Mouse (Mus musculus) WW6 (cell line): Measurements from ENCODE around the gene Hhipl2.
"Not testable (repeated sequence)": the region's sequence is repeated elsewhere in the genome, so short reads cannot be mapped to it uniquely, and the experiment has no call there.

Experiments
- DNase-seq: peaks from one replicate; pipeline ENCODE4 v3.0.0-alpha.2; 2013; ENCODE audit warnings: low read depth, low spot score

The Hhipl2 gene

GRCm38 (mm10) chr1:183417873-183418272 is at the start of gene Hhipl2:
Hhipl2 (plus strand) TSS chr1:183418215.
- no peak for DNase-seq

GRCm38 (mm10) chr1:183368601-183369400 is 49.2 kb upstream of the Hhipl2 start:
- DNase-seq = no peak

DNA sequence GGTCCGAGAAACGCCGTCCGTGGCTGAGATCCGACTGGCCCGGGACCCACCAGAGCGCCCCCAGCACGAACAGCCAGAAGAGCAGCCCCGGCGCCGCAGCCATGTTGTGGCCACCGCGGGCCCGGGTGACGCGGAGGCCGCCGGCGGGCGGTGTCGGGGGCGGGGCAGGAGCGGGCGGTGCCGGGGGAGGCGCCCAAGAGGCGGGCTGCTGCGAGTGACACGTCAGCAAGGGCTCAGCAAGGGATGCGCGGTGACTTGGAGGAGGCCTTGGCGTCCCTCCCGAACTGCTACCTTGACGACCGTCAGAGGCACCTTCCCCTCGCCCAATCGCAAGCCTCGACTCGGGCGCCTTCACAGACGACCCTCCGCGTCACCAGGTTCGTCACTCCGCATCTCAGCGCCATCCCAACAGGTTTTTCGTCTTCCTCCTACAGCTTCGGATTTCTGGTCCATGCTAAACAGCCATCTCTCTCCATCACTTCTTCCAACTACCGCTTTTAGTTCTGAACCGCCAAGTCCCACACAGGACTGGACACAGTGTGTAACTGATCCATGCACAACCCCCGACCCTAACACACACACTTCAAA is 48.5 kb upstream of the Hhipl2 start, which contains the start of gene Mia3:
Mia3 (minus strand) TSS at position 127 of the 588 bp plus-strand sequence.
- peak; percentile 68 for DNase-seq

DNA sequence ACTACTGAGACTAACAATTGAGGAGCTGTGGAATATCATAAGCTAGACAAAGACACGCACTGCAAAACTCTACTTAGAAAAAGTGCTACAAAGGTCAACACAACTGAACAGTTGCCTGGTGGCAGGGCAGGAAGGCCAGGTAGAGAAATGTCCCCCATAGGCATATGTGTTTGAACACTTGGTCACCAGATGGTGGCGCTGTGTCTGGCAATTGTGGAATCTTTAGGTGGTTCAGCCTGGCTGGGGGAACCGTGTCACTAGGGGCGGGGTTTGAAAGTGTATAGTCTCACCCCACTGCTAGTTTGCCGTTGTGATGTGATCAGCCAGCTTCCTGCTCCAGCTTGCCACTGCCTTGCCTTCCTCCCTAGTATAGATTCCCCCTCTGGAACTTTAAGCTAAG is 43.3 kb upstream of the Hhipl2 start:
- no peak for DNase-seq

GRCm38 (mm10) chr1:183377045-183377444 is 41.0 kb upstream of the Hhipl2 start:
- no peak for DNase-seq

DNA sequence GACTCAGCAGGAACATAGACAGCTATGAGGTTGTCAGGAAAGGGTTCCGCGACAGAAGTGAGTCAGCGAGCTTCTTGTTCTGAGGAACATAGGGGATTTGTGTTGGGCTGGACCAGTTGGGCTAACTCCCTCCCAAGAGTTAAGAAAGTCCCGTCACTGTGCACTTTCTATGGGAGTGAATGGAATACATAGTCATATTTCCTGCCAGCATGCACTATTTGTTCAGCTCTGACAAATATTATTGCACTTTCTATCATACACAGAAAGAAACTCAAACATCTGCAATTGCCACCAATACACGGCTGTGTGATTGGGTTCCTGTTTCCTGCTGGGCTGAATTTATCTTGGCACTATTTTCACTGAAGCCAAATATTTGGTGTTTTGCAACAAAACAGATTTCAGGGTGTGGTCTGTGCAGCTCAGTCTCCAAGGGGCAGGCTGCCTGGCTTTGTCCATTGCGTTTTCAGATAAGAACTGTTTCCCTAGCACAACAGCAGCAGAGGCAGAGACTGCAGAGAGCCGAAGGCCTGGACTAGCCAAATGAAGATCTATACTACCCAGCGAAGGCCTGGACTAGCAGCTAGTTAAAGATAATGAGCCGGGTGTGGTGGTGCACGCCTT is 39.6 kb upstream of the Hhipl2 start:
- DNase-seq = no peak

- not testable (repeated sequence) for DNase-seq
Observed at GRCm38 (mm10) chr1:183379376-183379775, 38.6 kb upstream of the Hhipl2 start.

DNA sequence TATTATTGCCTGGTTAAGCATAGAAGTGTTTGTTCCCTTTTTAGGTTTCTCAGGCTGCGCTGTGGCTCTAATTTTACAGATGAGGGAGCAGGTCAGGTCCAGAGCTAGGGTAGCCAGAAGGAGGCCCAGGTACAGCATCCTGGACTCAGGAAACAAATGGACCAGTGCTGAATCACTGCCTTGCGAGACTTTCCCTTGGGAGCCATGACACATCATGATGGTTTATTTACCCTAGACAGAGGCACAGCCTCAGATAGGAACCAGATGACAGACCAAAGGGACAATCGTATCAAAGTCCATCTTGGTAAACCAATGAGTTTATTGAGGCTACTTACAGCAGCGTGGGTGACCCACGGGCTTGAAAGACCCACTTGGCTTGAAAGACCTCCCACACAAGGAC is 36.2 kb upstream of the Hhipl2 start:
- no peak for DNase-seq

- no peak for DNase-seq
Observed at GRCm38 (mm10) chr1:183382621-183383020, 35.4 kb upstream of the Hhipl2 start.

GRCm38 (mm10) chr1:183387421-183387820 is 30.6 kb upstream of the Hhipl2 start:
- not testable (repeated sequence) for DNase-seq

DNA sequence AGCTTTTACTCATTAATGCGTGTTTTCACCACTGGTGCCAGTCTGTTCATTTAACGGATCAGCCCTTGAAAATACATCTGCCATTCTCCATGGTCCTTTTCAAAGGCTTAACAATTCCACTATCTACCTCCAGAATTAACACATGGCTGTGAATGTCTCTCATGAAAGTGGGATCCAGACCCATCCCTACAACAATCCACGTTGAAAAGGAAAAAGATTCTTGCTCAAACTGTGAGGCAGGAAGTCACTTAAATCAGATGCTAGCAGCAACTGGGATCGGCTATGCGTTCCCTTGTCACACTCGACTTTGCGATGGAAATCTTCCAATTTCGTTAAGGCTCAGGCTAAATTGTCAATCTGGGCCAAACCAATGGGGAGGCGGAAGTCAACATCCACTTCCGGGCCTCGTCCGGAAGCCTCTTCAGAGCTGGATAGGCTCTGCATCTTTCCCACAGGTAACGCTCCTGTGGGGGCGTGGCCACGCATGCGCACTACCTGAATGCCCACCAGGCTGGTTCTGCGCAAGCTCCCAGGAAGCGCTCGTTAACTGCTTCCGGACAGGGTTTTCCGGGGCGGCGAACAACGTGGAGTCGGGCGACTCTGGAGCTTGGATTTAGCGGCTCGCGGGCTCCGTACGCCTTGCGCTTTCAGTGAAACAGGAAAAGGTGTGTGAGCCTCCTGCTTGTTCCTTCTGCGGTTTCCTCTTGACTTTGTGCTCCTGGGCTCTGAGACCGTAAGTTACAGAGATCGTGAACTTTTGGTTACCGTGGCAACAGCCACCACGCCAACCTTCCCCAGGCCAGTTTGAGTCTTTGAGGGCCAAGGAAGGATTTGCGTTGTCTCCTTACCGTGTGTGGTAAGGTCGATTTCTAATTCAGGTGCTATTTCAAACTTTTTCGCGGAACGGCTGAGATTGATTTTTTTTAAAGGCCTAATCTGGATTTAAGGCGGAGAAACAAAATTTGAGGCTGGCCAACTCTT is 29.3 kb upstream of the Hhipl2 start, which contains the start of gene Taf1a:
Taf1a (plus strand) TSS at position 556 of the 981 bp plus-strand sequence.
- DNase-seq = peak; percentile 88

- no peak for DNase-seq
Observed at GRCm38 (mm10) chr1:183403396-183403795, 14.6 kb upstream of the Hhipl2 start.

DNA sequence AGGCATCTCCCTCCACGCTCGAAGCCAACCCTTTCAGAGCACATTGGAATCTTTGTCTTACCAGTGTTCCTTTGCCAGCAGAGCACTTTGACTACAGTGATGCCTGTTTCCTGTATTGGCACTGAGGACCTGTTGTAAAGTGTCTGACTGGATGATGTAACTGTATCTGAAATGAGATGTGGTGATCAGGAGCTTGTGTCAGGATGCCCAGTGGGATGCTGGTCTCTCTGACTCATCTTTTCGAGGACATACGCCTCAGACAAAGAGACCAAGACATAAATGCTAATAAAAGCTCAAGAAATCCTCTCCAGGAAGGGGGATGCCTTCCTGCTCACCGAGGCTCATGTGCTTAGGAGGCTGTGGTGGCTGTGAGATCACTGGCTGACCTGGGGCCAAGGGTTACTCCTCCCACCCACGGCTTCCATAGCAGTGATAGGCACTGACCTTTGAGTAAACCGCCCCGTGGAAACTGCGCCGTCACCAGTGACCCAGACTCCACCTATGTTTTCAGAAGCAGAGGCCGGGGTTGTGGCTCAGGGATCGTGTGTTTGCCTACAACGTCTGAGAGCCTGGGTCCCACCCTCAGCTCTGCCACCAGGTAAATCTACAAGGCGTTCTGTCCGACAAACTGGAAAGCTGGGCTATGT is 3.8 kb upstream of the Hhipl2 start:
- no peak for DNase-seq

DNA sequence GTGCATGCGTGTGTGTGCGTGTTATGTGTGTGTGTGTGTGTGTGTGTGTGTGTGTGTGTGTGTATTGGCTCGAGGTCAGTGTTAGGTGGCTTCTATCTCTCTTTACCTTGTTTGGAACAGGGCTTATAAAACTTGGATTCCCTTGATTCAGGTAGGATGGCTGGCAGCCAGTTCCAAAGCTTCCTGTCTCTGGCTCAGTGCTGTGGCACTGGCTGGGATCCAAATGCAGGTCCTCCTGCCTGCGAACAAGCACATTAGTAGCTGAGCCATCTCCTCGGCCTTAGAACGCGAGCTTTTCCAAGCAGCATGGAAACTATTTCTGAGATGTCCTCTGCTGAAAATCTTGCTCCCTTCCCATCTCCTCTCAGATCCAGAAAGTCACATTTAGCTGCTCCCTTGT is 1.7 kb downstream of the Hhipl2 start:
- DNase-seq = no peak

DNA sequence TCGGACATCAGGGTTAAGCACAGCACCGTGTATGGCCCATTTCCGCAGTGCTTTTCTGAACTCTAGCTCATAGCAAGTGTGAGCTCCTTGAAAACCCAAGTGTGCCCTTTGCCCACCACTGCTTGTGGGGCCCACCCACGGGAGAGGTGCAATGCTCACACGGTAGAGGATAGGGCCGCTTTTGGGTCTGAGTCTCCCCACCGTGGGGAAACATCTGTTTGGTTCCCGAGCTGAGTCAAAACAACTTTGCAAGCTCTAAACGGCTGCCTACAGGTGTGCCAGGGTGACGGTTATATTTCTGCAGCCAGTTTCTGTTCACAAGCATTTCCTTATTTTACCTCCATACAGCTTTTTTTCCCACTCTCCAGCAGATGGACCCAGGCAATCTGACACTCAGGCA is 2.3 kb downstream of the Hhipl2 start:
- DNase-seq = no peak

- no peak for DNase-seq
Observed at GRCm38 (mm10) chr1:183424100-183424499, 6.1 kb downstream of the Hhipl2 start.

DNA sequence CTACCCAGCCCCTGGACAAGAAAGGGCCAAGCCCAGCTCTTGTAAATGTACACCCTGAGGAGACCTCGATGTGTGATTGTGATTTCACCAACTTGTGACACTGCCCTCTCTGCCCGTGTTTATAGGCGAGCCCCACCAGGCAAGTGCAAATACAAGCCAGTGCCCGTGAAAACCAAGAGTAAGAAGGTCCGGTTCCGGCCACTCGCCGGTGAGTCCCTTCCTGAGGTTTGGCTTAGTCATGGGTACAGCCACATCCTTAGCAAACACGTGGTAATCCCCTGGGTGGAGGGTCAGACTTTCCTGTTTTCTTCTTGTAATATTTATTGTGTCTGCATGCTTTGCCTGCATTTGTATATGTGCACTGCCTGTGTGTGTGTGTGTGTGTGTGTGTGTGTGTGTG is 16.9 kb downstream of the Hhipl2 start:
- DNase-seq = no peak

DNA sequence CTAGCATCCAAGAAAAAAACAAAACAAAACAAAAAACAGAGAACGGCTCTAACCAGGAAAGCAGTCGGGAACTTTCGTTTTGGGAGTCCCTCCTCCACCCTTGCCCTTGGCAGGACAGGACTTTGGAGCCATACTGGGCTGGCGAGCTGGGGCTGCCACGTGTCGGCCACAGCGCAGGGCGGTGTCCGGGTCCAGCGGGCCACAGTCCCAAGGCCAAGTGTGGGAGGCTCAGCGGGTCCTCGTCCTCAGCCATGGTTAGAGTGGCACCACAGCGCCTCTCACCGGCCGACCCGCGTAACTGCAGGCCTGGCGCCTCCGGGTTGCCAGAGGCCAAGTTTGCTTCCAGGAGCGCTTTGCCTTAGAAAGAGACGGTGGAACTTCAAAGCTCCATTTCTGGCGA is 21.0 kb downstream of the Hhipl2 start:
- DNase-seq = no peak

GRCm38 (mm10) chr1:183442015-183442774 is 24.2 kb downstream of the Hhipl2 start:
- peak; percentile 68 for DNase-seq

- no peak for DNase-seq
Observed at GRCm38 (mm10) chr1:183453066-183453465, 35.1 kb downstream of the Hhipl2 start.
